Mouse (Mus musculus) heart, embryonic 14.5 days (tissue): ENCODE results near the gene Ptprb. TPM values are rescaled to one million over a fixed set of nuclear protein-coding genes. Genes with fewer than 3 reads are reported as not detected.

Experiments
- ATAC-seq: fragments of 200-750 bp; cut with Nextera tagmentation; 2 replicates; pipeline ENCODE4 v1.8.0; 2017; ENCODE audit warnings: low read depth, moderate TSS enrichment; ENCODE audit not compliant: insufficient number of reproducible peaks, insufficient read depth, low FRiP score
- H3K27ac ChIP-seq, 2 experiments: fragments of 200-500 bp in 1 of 2; fragments of 300-500 bp in 1 of 2; sonication (generic) in 1 of 2; replicated peaks in 1 of 2; 2 replicates each; pipeline ENCODE4 v1.5.1; 2012 to 2014; ENCODE audit warnings: low read depth in 2 of 2, low read length in 2 of 2, control low read depth in 1 of 2, mild to moderate bottlenecking in 1 of 2, mixed read lengths in 1 of 2; ENCODE audit not compliant: control insufficient read depth in 1 of 2, insufficient read depth in 1 of 2
- H3K27me3 ChIP-seq: fragments of 300-500 bp; sonication (generic); 2 replicates; pipeline ENCODE4 v1.6.1; 2014; ENCODE audit warnings: mild to moderate bottlenecking, low read length, control low read depth; ENCODE audit not compliant: control insufficient read depth, insufficient read depth
- H3K36me3 ChIP-seq: fragments of 300-500 bp; sonication (generic); 2 replicates; pipeline ENCODE4 v1.6.1; 2014; ENCODE audit warnings: mild to moderate bottlenecking, control low read depth, low read length, mixed read lengths; ENCODE audit not compliant: control insufficient read depth, insufficient read depth
- H3K4me1 ChIP-seq, 2 experiments: fragments of 200-500 bp in 1 of 2; fragments of 300-500 bp in 1 of 2; sonication (generic) in 1 of 2; 2 replicates each; pipeline ENCODE4 v1.6.1; 2012 to 2014; ENCODE audit warnings: low read length in 2 of 2, control low read depth in 1 of 2, mixed read lengths in 1 of 2; ENCODE audit not compliant: control insufficient read depth in 2 of 2, insufficient read depth in 2 of 2
- H3K4me2 ChIP-seq: fragments of 300-500 bp; sonication (generic); 2 replicates; pipeline ENCODE4 v1.6.1; 2014; ENCODE audit warnings: mild to moderate bottlenecking, low read length
- H3K4me3 ChIP-seq, 2 experiments: fragments of 200-500 bp in 1 of 2; fragments of 300-500 bp in 1 of 2; sonication (generic) in 1 of 2; 2 replicates each; pipeline ENCODE4 v1.5.1; 2012 to 2014; ENCODE audit warnings: low read length in 2 of 2, mild to moderate bottlenecking in 2 of 2, control low read depth in 1 of 2, low read depth in 1 of 2, moderate library complexity in 1 of 2; ENCODE audit not compliant: control insufficient read depth in 1 of 2, insufficient read depth in 1 of 2
- H3K9ac ChIP-seq: fragments of 300-500 bp; sonication (generic); 2 replicates; pipeline ENCODE4 v1.6.1; 2014; ENCODE audit warnings: mild to moderate bottlenecking, low read length
- H3K9me3 ChIP-seq: fragments of 300-500 bp; sonication (generic); 2 replicates; pipeline ENCODE4 v1.6.1; 2016; ENCODE audit warnings: low read length, control low read depth; ENCODE audit not compliant: control insufficient read depth
- WGBS: fragments of 180-500 bp; shearing (Covaris S2); extraction: QIAGEN DNeasy Blood & Tissue Kit; methylation state at CpG from one replicate; pipeline ENCODE4 v1.1.7; 2014; 5-methylcytosine and 5-hydroxymethylcytosine counted together
- polyA plus RNA-seq: library from polyadenylated mRNA; unstranded; fragments of >200 nt; fragmentation: Nextera tagmentation; extraction: Ambion mirVana; gene quantifications from 2 replicates; pipeline ENCODE4 v1.2.1, GENCODE M21; 2014

The Ptprb gene
- polyA plus RNA-seq, 1 experiment from 2014 or later: 8.3 TPM

DNA sequence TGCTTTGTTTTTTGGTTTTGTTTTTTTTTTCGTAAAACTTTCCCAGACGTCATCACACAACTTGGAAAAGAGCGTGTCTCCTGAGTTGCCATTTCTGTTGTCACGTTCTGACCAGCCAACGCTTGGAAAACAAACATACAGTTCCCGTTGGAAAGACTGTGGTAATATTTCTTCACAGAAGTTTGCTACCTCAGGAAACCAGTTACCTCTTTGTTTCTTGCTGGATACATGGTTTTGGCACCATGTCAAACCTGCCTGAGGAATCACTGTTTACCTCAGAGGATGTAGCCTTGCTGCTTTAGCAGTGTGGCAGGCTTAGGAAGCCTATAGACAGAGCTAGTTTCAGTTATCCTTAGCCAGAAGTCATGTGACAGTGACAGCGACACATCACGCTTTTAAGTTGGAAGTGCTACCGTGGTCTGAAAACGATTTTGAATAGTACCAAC is 3.8 kb upstream of the Ptprb start:
- no peaks in the 10 kb centered on the region for H3K9me3 ChIP-seq
- no peak for ATAC-seq
- no peak overlapping the region for H3K4me3 ChIP-seq
- H3K9ac ChIP-seq: no peak overlapping the region
- 74% methylated on average over 10 of the region's 10 CpGs for WGBS
- H3K4me1 ChIP-seq: peaks cover 13 to 20% of the 10 kb centered on the region in 2 experiments
- H3K27me3 ChIP-seq: no peaks in the 10 kb centered on the region
- peak overlapping the region in 1 of 2 experiments; percentile 56; a peak in 1 of 4 replicates for H3K27ac ChIP-seq
- no peak overlapping the region for H3K4me2 ChIP-seq
- no peaks in the 10 kb centered on the region for H3K36me3 ChIP-seq

DNA sequence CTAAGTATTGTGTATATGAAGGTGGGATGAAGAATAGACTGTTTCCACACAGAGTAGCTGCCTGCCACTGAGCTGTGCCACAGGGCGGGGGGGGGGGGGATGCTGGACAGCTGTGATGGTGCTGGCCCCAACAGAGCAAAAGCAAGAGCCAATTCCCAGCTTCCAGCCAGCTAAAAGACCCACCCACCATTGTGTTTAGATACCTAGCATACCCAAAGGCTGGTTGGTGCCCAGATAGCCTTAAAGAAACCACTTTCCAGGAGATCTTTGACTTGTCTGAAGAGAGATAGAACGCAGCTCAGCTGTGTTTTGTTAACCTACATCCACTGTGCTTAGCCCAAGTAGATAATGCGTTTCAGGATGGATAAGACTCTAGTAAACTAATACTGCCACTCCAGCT is 3.2 kb upstream of the Ptprb start:
- H3K9me3 ChIP-seq: no peaks in the 10 kb centered on the region
- H3K27ac ChIP-seq: no peak overlapping the region
- H3K9ac ChIP-seq: no peak overlapping the region
- H3K4me3 ChIP-seq: no peak overlapping the region
- ATAC-seq: no peak
- no peak overlapping the region for H3K4me2 ChIP-seq
- H3K36me3 ChIP-seq: no peaks in the 10 kb centered on the region
- peaks cover 9 to 14% of the 10 kb centered on the region in 2 experiments for H3K4me1 ChIP-seq
- WGBS: 48% methylated on average over 3 of the region's 3 CpGs
- H3K27me3 ChIP-seq: no peaks in the 10 kb centered on the region

DNA sequence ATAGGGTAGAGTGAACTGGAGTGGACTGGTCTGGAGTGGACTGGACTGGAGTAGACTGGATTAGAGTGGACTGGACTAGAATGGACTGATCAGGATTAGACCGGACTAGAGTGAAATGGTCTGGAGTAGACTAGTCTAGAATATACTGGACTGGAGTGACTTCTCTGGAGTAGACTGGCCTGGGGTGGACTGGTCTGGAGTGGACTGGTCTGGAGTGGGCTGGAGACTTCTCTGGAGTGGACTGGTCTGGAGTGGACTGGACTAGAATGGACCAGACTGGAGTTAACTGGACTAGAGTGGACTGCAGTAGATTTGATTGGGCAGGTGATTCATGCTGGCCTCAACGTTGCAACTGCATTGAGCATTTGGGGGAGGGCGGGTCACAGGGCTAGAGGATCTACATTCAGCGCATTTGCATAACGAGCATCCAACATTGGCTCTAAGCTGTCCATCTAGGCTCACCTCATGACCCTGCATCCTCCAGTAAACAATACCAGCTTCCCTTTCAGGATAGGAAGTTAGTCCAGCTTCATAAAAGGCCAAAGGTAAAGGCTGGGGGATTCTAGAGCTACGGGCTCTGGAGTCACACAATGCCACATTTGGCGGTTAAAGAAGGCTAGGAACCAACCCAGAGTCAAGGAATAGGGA is 11.5 kb downstream of the Ptprb start:
- H3K4me2 ChIP-seq: no peak overlapping the region
- H3K4me1 ChIP-seq: peaks cover 0 to 3% of the 10 kb centered on the region in 2 experiments; a peak in 2 of 4 replicates
- H3K27ac ChIP-seq: no peak overlapping the region
- 78% methylated on average over 7 of the region's 7 CpGs for WGBS
- H3K36me3 ChIP-seq: no peaks in the 10 kb centered on the region
- no peaks in the 10 kb centered on the region for H3K27me3 ChIP-seq
- no peaks in the 10 kb centered on the region for H3K9me3 ChIP-seq
- no peak for ATAC-seq
- no peak overlapping the region for H3K9ac ChIP-seq
- H3K4me3 ChIP-seq: no peak overlapping the region

DNA sequence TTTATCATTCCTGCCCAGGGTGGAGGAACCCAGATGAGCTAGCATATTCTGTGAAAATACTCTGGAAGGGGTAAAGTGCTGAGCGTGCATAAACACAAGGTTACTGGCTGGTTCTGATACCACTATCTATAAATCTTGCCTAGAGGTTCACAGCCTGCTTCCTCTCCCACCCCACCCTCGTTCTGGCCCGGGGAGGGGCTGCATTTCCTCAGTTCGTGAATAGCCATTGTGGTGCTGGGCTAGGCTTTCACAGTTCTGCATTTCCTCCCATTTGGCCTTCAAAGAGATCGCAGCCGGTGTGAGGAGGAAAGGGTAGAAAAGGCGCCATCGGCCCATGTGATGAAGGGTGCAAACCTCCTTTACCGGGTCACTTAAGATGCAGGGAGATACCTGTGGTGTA is 12.8 kb downstream of the Ptprb start:
- peak; percentile 42; the same call in 1 of the 2 replicates for ATAC-seq
- WGBS: 27% methylated on average over 9 of the region's 9 CpGs
- H3K4me2 ChIP-seq: no peak overlapping the region

DNA sequence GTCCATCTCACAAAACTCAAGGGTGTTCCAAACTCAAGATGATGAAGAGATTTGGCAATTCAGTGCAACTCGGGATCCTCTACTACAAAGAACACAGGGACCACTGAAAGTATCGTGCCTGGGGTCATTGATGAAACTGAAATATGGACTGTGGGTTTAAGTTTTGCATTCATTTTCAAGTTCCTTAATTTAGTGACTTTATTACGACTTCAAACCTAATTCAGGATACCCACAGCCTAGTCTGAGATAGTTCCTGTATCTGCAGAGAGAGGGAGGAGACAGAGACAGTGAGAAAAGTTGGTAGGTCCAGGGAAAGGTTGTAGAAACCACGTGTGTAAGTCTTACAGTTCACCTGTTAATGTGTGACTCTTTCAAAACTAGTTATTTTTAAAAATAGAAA is 15.2 kb downstream of the Ptprb start:
- H3K27me3 ChIP-seq: no peaks in the 10 kb centered on the region
- H3K4me3 ChIP-seq: no peak overlapping the region
- H3K4me2 ChIP-seq: no peak overlapping the region
- no peak overlapping the region for H3K9ac ChIP-seq
- no peaks in the 10 kb centered on the region for H3K9me3 ChIP-seq
- ATAC-seq: no peak
- H3K36me3 ChIP-seq: no peaks in the 10 kb centered on the region
- peaks cover 3 to 6% of the 10 kb centered on the region in 2 experiments; a peak in 2 of 4 replicates for H3K4me1 ChIP-seq
- H3K27ac ChIP-seq: no peak overlapping the region
- 79% methylated on average over 4 of the region's 4 CpGs for WGBS

More for the DNA sequence above, 12.8 kb downstream of the Ptprb start:
- Histone ChIP-seq H3K36me3 (no peaks in the 10 kb centered on the region), H3K4me1 (peaks cover 3 to 6% of the 10 kb centered on the region in 2 experiments; a peak in 2 of 4 replicates), H3K9me3 (no peaks in the 10 kb centered on the region), H3K27ac (peak overlapping the region in 1 of 2 experiments; percentile 26; a peak in 1 of 4 replicates), H3K9ac (no peak overlapping the region), H3K27me3 (no peaks in the 10 kb centered on the region), H3K4me3 (no peak overlapping the region)

DNA sequence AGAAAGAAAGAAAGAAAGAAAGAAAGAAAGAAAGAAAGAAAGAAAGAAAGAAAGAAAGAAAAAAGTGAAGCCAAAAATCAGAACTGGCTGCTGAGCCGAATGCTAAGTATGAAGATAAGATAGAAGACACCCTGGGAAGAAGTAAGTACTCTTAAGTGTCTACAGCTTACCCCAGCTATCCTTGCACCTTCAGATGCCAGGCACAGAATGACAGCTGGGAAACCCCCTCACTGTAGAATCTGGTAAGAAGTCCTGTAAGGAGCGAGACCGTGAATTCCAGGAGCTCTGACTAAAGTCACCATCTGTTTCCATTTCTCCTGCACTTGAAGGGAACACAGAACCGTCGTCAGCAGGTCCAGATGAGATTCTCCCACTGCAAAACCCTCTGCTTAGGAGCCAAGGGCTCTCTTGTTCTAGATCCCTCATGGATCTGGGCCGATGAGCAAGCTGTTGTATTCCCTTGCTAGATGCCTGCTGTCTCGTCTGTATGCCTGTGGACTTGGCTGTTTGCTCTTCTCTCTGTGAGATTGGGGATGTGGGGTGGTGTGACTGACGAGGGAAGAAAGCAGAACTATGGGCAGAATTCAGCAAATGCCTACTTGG is 15.9 kb downstream of the Ptprb start:
- Histone ChIP-seq H3K4me2 (no peak overlapping the region), H3K27me3 (no peaks in the 10 kb centered on the region), H3K4me3 (no peak overlapping the region), H3K4me1 (peaks cover 3 to 6% of the 10 kb centered on the region in 2 experiments; a peak in 2 of 4 replicates), H3K9me3 (no peaks in the 10 kb centered on the region), H3K27ac (no peak overlapping the region), H3K36me3 (no peaks in the 10 kb centered on the region), H3K9ac (no peak overlapping the region)
- 40% methylated on average over 8 of the region's 8 CpGs for WGBS
- no peak for ATAC-seq

DNA sequence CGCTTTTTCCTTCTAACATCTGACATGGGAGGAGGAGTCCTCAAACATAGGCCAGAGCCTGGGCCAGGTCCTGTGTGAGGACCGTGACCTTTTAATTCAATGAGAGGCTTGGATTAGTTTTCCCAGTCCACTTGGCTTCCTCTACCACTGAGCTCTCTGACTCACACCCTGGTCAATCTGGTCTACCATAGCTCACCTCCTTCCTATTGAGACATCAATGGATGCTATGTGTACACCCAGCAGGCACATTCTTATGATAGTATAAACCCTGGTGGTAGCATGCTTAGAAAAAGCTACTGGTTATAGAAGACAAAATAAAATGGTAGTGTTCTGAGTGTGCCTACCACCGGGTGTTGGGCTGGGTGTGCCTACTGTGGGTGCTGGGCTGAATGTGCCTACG is 21.1 kb downstream of the Ptprb start:
- Histone ChIP-seq H3K4me1 (peaks cover 5 to 20% of the 10 kb centered on the region in 2 experiments; a peak in 3 of 4 replicates), H3K9me3 (no peaks in the 10 kb centered on the region), H3K27ac (no peak overlapping the region), H3K4me2 (no peak overlapping the region), H3K27me3 (peaks cover 7% of the 10 kb centered on the region), H3K9ac (no peak overlapping the region), H3K4me3 (no peak overlapping the region), H3K36me3 (no peaks in the 10 kb centered on the region)
- no peak for ATAC-seq
- 77% methylated on average over 4 of the region's 4 CpGs for WGBS
